ENCODE assay signal across 22 mouse cellular contexts in genomic region chr9:42857756-42858155, GRCm38 (mm10).
A peak's percentile ranks its signal among the peaks of the same experiment; 100 is the strongest.
DNase-seq lines count a peak whose midpoint lies in the region; TF ChIP-seq lines count a peak whose summit lies in the region.
"Had no signal": no experiment of that assay in that cellular context is flagged by ENCODE, and none has a peak within 500 bp of the region (broad histone marks: within the 10 kb centered on the region; RNA-seq: fewer than 3 reads in every experiment).

No protein-coding gene starts in this region.

- H3K4me1 ChIP-seq in E14TG2a.4 (replicated peaks; ENCODE audit: low read depth, low read length) (peaks cover 79% of the 10 kb centered on the region), ES-E14 (ENCODE audit: control insufficient read depth in 2 of 2, insufficient read depth in 2 of 2, low read length in 2 of 2, poor library complexity in 1 of 2) (peaks cover 29 to 42% of the 10 kb centered on the region in 2 experiments)
- H3K4me1 ChIP-seq: forebrain, embryonic 13.5 days; heart, embryonic 10.5 days; heart, embryonic 13.5 days; hindbrain, embryonic 15.5 days had no signal

- H3K9me3 ChIP-seq in E14TG2a.4 (ENCODE audit: low read length) (peaks cover 5% of the 10 kb centered on the region; the same call in 1 of the 2 replicates), ES-E14 (ENCODE audit: control insufficient read depth, insufficient read depth, low read depth, low read length) (no peaks in the 10 kb centered on the region)
- H3K9me3 ChIP-seq: forebrain, embryonic 10.5 days; forebrain, embryonic 13.5 days; heart, embryonic 10.5 days; heart, embryonic 13.5 days; hindbrain, embryonic 12.5 days; hindbrain, embryonic 15.5 days had no signal

- no peak for TF ChIP-seq CTCF in E14TG2a.4 (conservative IDR thresholded peaks at IDR 0.05; ENCODE audit: low read length)

- H3K27ac ChIP-seq in ES-E14 (ENCODE audit: insufficient read depth, low read depth, low read length, poor library complexity, severe bottlenecking), result peak overlapping the region; percentile 87
- H3K27ac ChIP-seq: forebrain, embryonic 10.5 days; forebrain, embryonic 13.5 days; heart, adult 2 months; heart, embryonic 10.5 days; heart, embryonic 13.5 days; hindbrain, embryonic 12.5 days; hindbrain, embryonic 15.5 days had no signal

- peak; percentile 15 to 35 for DNase-seq in adrenal gland, adult (ENCODE audit: inconsistent age in 2 of 2, low spot score in 1 of 2)
- no peak for DNase-seq in adrenal gland, postnatal 4 days (ENCODE audit: low spot score in 2 of 2)
- DNase-seq in ES-E14 (ENCODE audit: low read depth, low spot score), result no peak
- no peak for DNase-seq in right cerebral cortex, postnatal 10 days (ENCODE audit: low spot score in 2 of 2)
- DNase-seq in thymus, postnatal 10 days (ENCODE audit: low spot score in 2 of 2), result no peak
- DNase-seq: cerebellum, adult 11-12 months; cerebellum, adult 9-10 months; cerebellum, postnatal 14 days; gastrocnemius, postnatal 10 days; gastrocnemius, postnatal 36 days; heart, adult 2 months; heart, postnatal 14 days; kidney, adult 2 months had no signal

- H3K27me3 ChIP-seq in E14TG2a.4 (ENCODE audit: insufficient read depth, low read length), result no peaks in the 10 kb centered on the region
- H3K27me3 ChIP-seq: forebrain, embryonic 13.5 days; hindbrain, embryonic 15.5 days; Patski had no signal

- H3K4me3 ChIP-seq in E14TG2a.4 (replicated peaks; ENCODE audit: low read length) (peak overlapping the region; percentile 39), ES-E14 (ENCODE audit: insufficient read depth in 1 of 2, low read depth in 1 of 2, low read length in 2 of 2, poor library complexity in 1 of 2, severe bottlenecking in 1 of 2) (no peak overlapping the region)
- H3K4me3 ChIP-seq: forebrain, embryonic 10.5 days; forebrain, embryonic 13.5 days; heart, adult 2 months; heart, embryonic 10.5 days; heart, embryonic 13.5 days; hindbrain, embryonic 12.5 days; hindbrain, embryonic 15.5 days had no signal

- in situ Hi-C loops in ES-E14 (cut with MboI; ENCODE audit: low sequenced_read_pairs in 2 of 2, unreplicated experiment in 2 of 2), result no loop called here

- H3K9ac ChIP-seq in ES-E14 (ENCODE audit: insufficient read depth, low read depth, low read length, poor library complexity, severe bottlenecking), result peak overlapping the region; percentile 14; the same call in 1 of the 2 replicates
- H3K9ac ChIP-seq: forebrain, embryonic 13.5 days; heart, embryonic 13.5 days; hindbrain, embryonic 12.5 days; hindbrain, embryonic 15.5 days had no signal

- H3K36me3 ChIP-seq in E14TG2a.4 (ENCODE audit: insufficient read depth, low read length) (no peaks in the 10 kb centered on the region), ES-E14 (ENCODE audit: control insufficient read depth, insufficient read depth, low read length, poor library complexity, severe bottlenecking) (no peaks in the 10 kb centered on the region)
- H3K36me3 ChIP-seq: forebrain, embryonic 10.5 days; G1E; heart, embryonic 10.5 days; heart, embryonic 13.5 days; hindbrain, embryonic 12.5 days; hindbrain, embryonic 15.5 days had no signal

TF ChIP-seq in ES-E14, 5 proteins besides CTCF, POLR2A, EP300 and RAD21:
- TF ChIP-seq CHD2 (IDR thresholded peaks at IDR 0.05; ENCODE audit: low read depth, low read length), result no peak
- TF ChIP-seq HCFC1 (IDR thresholded peaks at IDR 0.05; ENCODE audit: borderline replicate concordance, insufficient read depth, low read length), result no peak
- TF ChIP-seq MAFK (IDR thresholded peaks at IDR 0.05; ENCODE audit: insufficient read depth, low read depth, low read length), result no peak
TF ChIP-seq in ES-E14: peak in this region for 0.

Comparison
In these comparisons a context has a peak if more than half of its experiments do, and no peak if none do; other contexts are left out.
1. DNase-seq: peak in adrenal gland, adult (2 of 2); none in adrenal gland, postnatal 4 days (0 of 2), ES-E14 (single experiment), right cerebral cortex, postnatal 10 days (0 of 2) and thymus, postnatal 10 days (0 of 2).